Mouse (Mus musculus) liver, embryonic 12.5 days (tissue): Measurements from ENCODE around the gene Gm9803. TPM values are rescaled to one million over a fixed set of nuclear protein-coding genes. Genes with fewer than 3 reads are reported as not detected.

Experiments used
- ATAC-seq: fragments of 200-750 bp; cut with Nextera tagmentation; 2 replicates; pipeline ENCODE4 v1.8.0; 2017; ENCODE audit warnings: moderate number of reproducible peaks, mild to moderate bottlenecking, moderate library complexity
- H3K27ac ChIP-seq: fragments of 300-500 bp; sonication (generic); 2 replicates; pipeline ENCODE4 v1.5.1; 2016; ENCODE audit warnings: mild to moderate bottlenecking
- H3K27me3 ChIP-seq: fragments of 300-500 bp; sonication (generic); replicated peaks from 2 replicates; pipeline ENCODE4 v1.6.1; 2016; ENCODE audit warnings: mild to moderate bottlenecking, moderate library complexity
- H3K36me3 ChIP-seq: fragments of 300-500 bp; sonication (generic); 2 replicates; pipeline ENCODE4 v1.6.1; 2016; ENCODE audit warnings: mild to moderate bottlenecking, moderate library complexity
- H3K4me1 ChIP-seq: fragments of 300-500 bp; sonication (generic); 2 replicates; pipeline ENCODE4 v1.6.1; 2016
- H3K4me2 ChIP-seq: fragments of 300-500 bp; sonication (generic); 2 replicates; pipeline ENCODE4 v1.6.1; 2016; ENCODE audit warnings: mild to moderate bottlenecking, moderate library complexity
- H3K4me3 ChIP-seq: fragments of 300-500 bp; sonication (generic); 2 replicates; pipeline ENCODE4 v1.5.1; 2016; ENCODE audit warnings: mild to moderate bottlenecking, moderate library complexity
- H3K9ac ChIP-seq: fragments of 300-500 bp; sonication (generic); 2 replicates; pipeline ENCODE4 v1.6.1; 2016; ENCODE audit warnings: mild to moderate bottlenecking, moderate library complexity
- H3K9me3 ChIP-seq: fragments of 300-500 bp; sonication (generic); replicated peaks from 2 replicates; pipeline ENCODE4 v1.6.1; 2016; ENCODE audit warnings: mild to moderate bottlenecking, moderate library complexity
- WGBS: fragments of 180-500 bp; shearing (Covaris S2); methylation state at CpG from one replicate; pipeline ENCODE4 v1.1.7; 2016; ENCODE audit not compliant: insufficient replicate concordance; 5-methylcytosine and 5-hydroxymethylcytosine counted together
- polyA plus RNA-seq: library from polyadenylated mRNA; unstranded; fragments of >200 nt; fragmentation: Nextera tagmentation; extraction: Ambion mirVana; gene quantifications from 2 replicates; pipeline ENCODE4 v1.2.1, GENCODE M21; 2016

Gm9803 gene
- polyA plus RNA-seq, 1 experiment from 2014 or later: 9.6 TPM

- Histone ChIP-seq H3K4me3 (no peak overlapping the region), H3K27me3 (0 out of 2 replicates have a peak, but pooled peaks cover 7% of the 10 kb centered on the region), H3K9me3 (no peaks in the 10 kb centered on the region), H3K9ac (no peak overlapping the region), H3K4me2 (no peak overlapping the region), H3K27ac (no peak overlapping the region), H3K4me1 (no peaks in the 10 kb centered on the region), H3K36me3 (no peaks in the 10 kb centered on the region)
- no peak for ATAC-seq
- 31% methylated on average over 3 of the region's 3 CpGs for WGBS
Observed at GRCm38 (mm10) chr10:43551388-43551787, 27.5 kb downstream of the Gm9803 start.

GRCm38 (mm10) chr10:43557630-43558165 lies 33.8 kb downstream of the Gm9803 start:
- H3K4me2 ChIP-seq: no peak overlapping the region
- no peak overlapping the region for H3K9ac ChIP-seq
- no peak for ATAC-seq
- no peaks in the 10 kb centered on the region for H3K9me3 ChIP-seq
- no peak overlapping the region for H3K4me3 ChIP-seq
- no peaks in the 10 kb centered on the region for H3K36me3 ChIP-seq
- WGBS: 62% methylated on average over 5 of the region's 5 CpGs
- H3K27me3 ChIP-seq: peaks cover 13% of the 10 kb centered on the region
- H3K27ac ChIP-seq: no peak overlapping the region
- peaks cover 5% of the 10 kb centered on the region; the same call in 1 of the 2 replicates for H3K4me1 ChIP-seq

- ATAC-seq: no peak; the same call in 1 of the 2 replicates
- WGBS: 64% methylated on average over 11 of the region's 11 CpGs
- Histone ChIP-seq H3K4me2 (no peak overlapping the region), H3K9me3 (no peaks in the 10 kb centered on the region), H3K27ac (no peak overlapping the region), H3K36me3 (no peaks in the 10 kb centered on the region), H3K27me3 (peaks cover 13% of the 10 kb centered on the region), H3K4me3 (no peak overlapping the region), H3K9ac (no peak overlapping the region), H3K4me1 (peaks cover 5% of the 10 kb centered on the region; the same call in 1 of the 2 replicates)
Observed at GRCm38 (mm10) chr10:43559313-43559712, 35.4 kb downstream of the Gm9803 start.

GRCm38 (mm10) chr10:43560765-43561164 lies 36.9 kb downstream of the Gm9803 start:
- WGBS: 27% methylated on average over 2 of the region's 2 CpGs
- ATAC-seq: no peak
- Histone ChIP-seq H3K36me3 (no peaks in the 10 kb centered on the region), H3K27me3 (peaks cover 18% of the 10 kb centered on the region), H3K4me3 (no peak overlapping the region), H3K9me3 (no peaks in the 10 kb centered on the region), H3K27ac (no peak overlapping the region), H3K4me2 (no peak overlapping the region), H3K4me1 (peaks cover 5% of the 10 kb centered on the region; the same call in 1 of the 2 replicates), H3K9ac (no peak overlapping the region)

- Histone ChIP-seq H3K27me3 (peaks cover 18% of the 10 kb centered on the region), H3K27ac (no peak overlapping the region), H3K4me1 (peaks cover 5% of the 10 kb centered on the region; the same call in 1 of the 2 replicates), H3K9ac (no peak overlapping the region), H3K4me2 (no peak overlapping the region), H3K4me3 (no peak overlapping the region), H3K36me3 (no peaks in the 10 kb centered on the region), H3K9me3 (no peaks in the 10 kb centered on the region)
- ATAC-seq: no peak
- 72% methylated on average over 2 of the region's 2 CpGs for WGBS
Observed at GRCm38 (mm10) chr10:43561311-43561710, 37.4 kb downstream of the Gm9803 start.

Other genes starting within 250 kb of the Gm9803 start
- gene Bend3, start 45.3 kb upstream of the Gm9803 start, polyA plus RNA-seq: 3.0 and 4.2 TPM in 2 replicates
- gene 1700021F05Rik, start 16.9 kb downstream of the Gm9803 start, polyA plus RNA-seq: 46.4 and 50.8 TPM in 2 replicates
- gene Cd24a, start 54.2 kb downstream of the Gm9803 start, polyA plus RNA-seq: 819 and 854 TPM in 2 replicates